Mouse (Mus musculus) embryonic facial prominence, embryonic 10.5 days (tissue): Measurements from ENCODE around the gene Rras2. TPM values are rescaled to one million over a fixed set of nuclear protein-coding genes. Genes with fewer than 3 reads are reported as not detected.

Experiments used
- DNase-seq: peaks from one replicate; pipeline ENCODE4 v3.0.0-alpha.2; 2017; ENCODE audit warnings: low spot score
- H3K27ac ChIP-seq: fragments of 300-500 bp; sonication (generic); replicated peaks from 2 replicates; pipeline ENCODE4 v1.5.1; 2016; ENCODE audit warnings: mild to moderate bottlenecking
- H3K27me3 ChIP-seq: fragments of 300-500 bp; sonication (generic); replicated peaks from 2 replicates; pipeline ENCODE4 v1.6.1; 2016; ENCODE audit warnings: low read depth, mild to moderate bottlenecking; ENCODE audit not compliant: poor library complexity, severe bottlenecking
- H3K36me3 ChIP-seq: fragments of 300-500 bp; sonication (generic); replicated peaks from 2 replicates; pipeline ENCODE4 v1.6.1; 2016; ENCODE audit warnings: mild to moderate bottlenecking, moderate library complexity
- H3K4me1 ChIP-seq: fragments of 300-500 bp; sonication (generic); 2 replicates; pipeline ENCODE4 v1.6.1; 2016
- H3K4me3 ChIP-seq: fragments of 300-500 bp; sonication (generic); 2 replicates; pipeline ENCODE4 v1.5.1; 2016; ENCODE audit warnings: mild to moderate bottlenecking, moderate library complexity
- H3K9me3 ChIP-seq: fragments of 300-500 bp; sonication (generic); 2 replicates; pipeline ENCODE4 v1.6.1; 2016; ENCODE audit warnings: mild to moderate bottlenecking
- WGBS: fragments of 180-500 bp; shearing (Covaris S2); methylation state at CpG from one replicate; pipeline ENCODE4 v1.1.7; 2016; 5-methylcytosine and 5-hydroxymethylcytosine counted together
- polyA plus RNA-seq: library from polyadenylated mRNA; unstranded; fragments of >200 nt; fragmentation: Nextera tagmentation; extraction: Ambion mirVana; gene quantifications from 2 replicates; pipeline ENCODE4 v1.2.1, GENCODE M21; 2016

The Rras2 gene
- polyA plus RNA-seq, 1 experiment from 2014 or later, result 26.9 TPM

DNA sequence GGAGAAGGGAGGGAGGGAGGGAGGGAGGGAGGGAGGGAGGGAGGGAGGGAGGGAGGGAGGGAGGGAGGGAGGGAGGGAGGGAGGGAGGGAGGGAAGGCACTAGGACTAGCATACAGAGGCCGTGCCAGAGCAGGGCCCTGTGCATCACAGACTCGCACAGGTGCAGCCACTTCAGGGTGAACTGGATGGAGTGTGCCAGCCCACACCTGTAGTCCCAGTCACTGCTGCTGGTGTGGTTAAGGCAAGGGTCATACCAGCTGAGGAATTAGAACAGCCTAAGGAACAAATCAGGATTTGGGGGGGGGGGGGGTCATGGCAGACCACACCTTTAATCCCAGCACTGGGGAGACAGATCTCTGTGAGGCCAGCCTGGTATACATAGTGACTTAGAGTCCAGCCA is 34.5 kb downstream of the Rras2 start:
- no peak overlapping the region for H3K4me3 ChIP-seq
- no peak overlapping the region for H3K27ac ChIP-seq
- no peaks in the 10 kb centered on the region for H3K36me3 ChIP-seq
- 69% methylated on average over 2 of the region's 2 CpGs for WGBS
- no peak for DNase-seq
- peaks cover 22% of the 10 kb centered on the region for H3K4me1 ChIP-seq
- no peaks in the 10 kb centered on the region for H3K9me3 ChIP-seq
- no peaks in the 10 kb centered on the region for H3K27me3 ChIP-seq

DNA sequence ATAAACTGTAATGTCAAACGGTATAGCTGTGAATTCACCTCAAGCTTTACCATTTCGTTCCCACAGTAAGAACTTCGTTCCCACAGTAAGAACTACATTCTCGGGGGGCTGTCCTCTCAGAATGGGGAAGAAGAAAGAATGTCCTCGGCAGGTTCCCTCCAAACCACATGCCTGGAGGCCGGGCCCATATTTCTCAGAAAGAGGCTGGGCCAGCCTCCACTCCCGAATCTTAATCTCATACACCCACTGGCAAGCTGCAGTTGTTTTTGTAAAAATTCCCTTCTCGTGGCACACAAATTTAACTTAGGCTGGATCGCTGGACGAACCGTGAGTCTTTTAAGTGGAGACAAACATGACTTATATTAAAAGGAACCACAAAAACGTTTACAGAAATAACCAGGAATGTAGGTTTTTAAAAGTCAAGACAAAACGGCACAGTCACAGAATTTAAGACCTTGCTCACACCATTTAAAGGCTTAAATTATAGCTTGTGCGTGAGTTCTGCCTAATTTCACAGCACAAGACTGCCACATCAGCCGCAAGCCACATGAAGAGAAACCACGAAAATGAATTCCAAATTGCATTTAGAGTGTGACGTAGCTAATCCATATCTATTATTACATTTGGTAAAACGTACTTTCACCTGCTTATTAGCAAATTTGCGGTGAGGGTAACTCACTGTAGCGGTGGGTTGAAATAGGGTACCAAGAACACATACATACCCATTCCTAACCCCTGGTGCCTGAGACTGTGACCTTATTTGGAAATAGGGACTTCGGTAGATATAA is 35.8 kb downstream of the Rras2 start:
- no peaks in the 10 kb centered on the region for H3K36me3 ChIP-seq
- no peak overlapping the region for H3K27ac ChIP-seq
- 87% methylated on average over 21 of the region's 21 CpGs for WGBS
- peaks cover 9% of the 10 kb centered on the region for H3K4me1 ChIP-seq
- H3K27me3 ChIP-seq, result no peaks in the 10 kb centered on the region
- DNase-seq, result no peak
- no peaks in the 10 kb centered on the region for H3K9me3 ChIP-seq
- H3K4me3 ChIP-seq, result no peak overlapping the region

DNA sequence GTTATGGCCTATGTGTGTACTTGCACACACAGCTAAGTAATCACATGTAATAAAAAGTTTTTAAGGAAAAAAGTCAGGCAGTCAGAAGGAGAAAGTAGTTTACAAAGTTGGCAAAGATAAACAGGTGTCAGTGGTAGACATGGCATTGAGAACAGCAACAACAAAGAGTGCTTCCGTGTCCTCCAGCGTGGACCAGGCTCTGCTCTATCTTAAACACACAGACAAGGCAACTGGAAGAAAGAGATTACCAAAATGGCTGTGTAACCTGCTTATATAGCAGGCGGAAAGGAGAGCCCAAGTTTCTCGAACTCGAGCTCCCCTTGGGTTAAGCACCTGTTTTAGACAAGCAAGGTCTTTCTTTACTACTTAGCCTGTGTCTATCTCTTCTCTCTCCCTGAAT is 37.3 kb downstream of the Rras2 start:
- no peak overlapping the region for H3K27ac ChIP-seq
- no peaks in the 10 kb centered on the region for H3K9me3 ChIP-seq
- no peaks in the 10 kb centered on the region for H3K27me3 ChIP-seq
- no peak overlapping the region for H3K4me3 ChIP-seq
- H3K4me1 ChIP-seq, result no peaks in the 10 kb centered on the region
- no peaks in the 10 kb centered on the region for H3K36me3 ChIP-seq
- DNase-seq, result no peak
- WGBS, result 89% methylated on average over 5 of the region's 5 CpGs

DNA sequence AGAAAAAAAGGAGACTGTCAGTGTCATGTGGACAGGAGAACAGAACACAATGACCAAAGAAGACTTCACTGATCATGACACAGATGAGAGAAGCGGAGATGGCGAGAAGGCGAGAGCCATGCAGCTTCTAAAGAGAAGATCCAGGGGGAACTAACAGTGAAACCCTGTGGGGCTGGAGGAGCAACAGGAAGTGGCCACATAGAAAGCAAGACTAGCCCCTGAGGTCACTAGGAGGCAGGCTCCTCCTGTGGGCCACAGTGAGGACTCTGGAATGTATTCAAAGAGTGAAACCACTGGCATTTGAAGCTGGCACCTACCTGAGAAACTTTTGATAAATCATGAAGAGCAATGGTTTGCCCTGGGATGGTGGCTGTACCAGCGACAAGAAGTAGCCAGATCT is 38.2 kb downstream of the Rras2 start:
- no peaks in the 10 kb centered on the region for H3K27me3 ChIP-seq
- WGBS, result 92% methylated on average over 4 of the region's 4 CpGs
- no peaks in the 10 kb centered on the region; the same call in 1 of the 2 replicates for H3K4me1 ChIP-seq
- no peak for DNase-seq
- no peak overlapping the region for H3K27ac ChIP-seq
- no peaks in the 10 kb centered on the region for H3K9me3 ChIP-seq
- no peaks in the 10 kb centered on the region for H3K36me3 ChIP-seq
- no peak overlapping the region for H3K4me3 ChIP-seq

DNA sequence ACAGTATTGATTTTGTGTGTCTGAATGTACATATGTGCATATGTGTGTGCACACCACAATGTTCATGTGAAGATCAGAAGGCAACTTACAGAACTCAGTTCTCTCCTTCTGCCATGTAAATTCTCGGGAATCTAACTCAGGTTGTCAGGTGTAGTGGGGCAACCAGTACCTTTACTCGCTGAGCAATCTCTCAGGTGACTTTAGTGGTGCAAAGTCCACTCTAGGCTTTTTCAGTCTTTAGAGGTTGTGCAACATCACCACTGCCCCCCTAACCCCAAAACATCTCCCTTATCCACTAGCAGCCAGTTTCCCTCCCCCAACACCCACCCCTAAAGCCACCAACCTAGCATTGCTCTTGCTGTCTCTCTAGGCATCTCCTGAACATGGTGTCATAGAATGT is 43.0 kb downstream of the Rras2 start:
- H3K4me1 ChIP-seq, result peaks cover 24% of the 10 kb centered on the region
- H3K27ac ChIP-seq, result no peak overlapping the region
- H3K27me3 ChIP-seq, result no peaks in the 10 kb centered on the region
- H3K9me3 ChIP-seq, result no peaks in the 10 kb centered on the region
- no peak for DNase-seq
- H3K4me3 ChIP-seq, result no peak overlapping the region
- WGBS, result 93% methylated on average over 2 of the region's 2 CpGs
- no peaks in the 10 kb centered on the region for H3K36me3 ChIP-seq

DNA sequence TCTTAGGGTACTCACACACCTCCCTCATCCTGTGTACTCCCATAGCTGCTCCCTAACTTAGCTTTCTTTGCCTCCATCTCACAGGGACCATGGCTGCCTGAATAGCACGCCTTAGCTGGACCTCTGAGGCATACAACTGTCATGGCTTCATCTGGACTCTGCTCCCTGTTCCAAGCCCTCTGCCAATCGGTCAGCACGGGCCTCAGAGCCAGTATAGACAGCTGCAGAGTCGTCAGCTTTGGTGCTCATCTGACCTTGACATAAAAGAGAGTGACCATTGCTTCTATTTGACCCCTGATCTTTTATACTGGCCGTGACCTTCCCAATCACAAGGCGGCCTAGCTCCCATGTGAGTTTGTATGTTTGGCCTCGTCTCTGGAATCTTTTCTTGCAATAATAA is 43.4 kb downstream of the Rras2 start:
- WGBS, result 64% methylated on average over 7 of the region's 7 CpGs
- no peak overlapping the region for H3K4me3 ChIP-seq
- H3K4me1 ChIP-seq, result peaks cover 24% of the 10 kb centered on the region
- H3K36me3 ChIP-seq, result no peaks in the 10 kb centered on the region
- H3K27me3 ChIP-seq, result no peaks in the 10 kb centered on the region
- H3K9me3 ChIP-seq, result no peaks in the 10 kb centered on the region
- H3K27ac ChIP-seq, result no peak overlapping the region
- no peak for DNase-seq

DNA sequence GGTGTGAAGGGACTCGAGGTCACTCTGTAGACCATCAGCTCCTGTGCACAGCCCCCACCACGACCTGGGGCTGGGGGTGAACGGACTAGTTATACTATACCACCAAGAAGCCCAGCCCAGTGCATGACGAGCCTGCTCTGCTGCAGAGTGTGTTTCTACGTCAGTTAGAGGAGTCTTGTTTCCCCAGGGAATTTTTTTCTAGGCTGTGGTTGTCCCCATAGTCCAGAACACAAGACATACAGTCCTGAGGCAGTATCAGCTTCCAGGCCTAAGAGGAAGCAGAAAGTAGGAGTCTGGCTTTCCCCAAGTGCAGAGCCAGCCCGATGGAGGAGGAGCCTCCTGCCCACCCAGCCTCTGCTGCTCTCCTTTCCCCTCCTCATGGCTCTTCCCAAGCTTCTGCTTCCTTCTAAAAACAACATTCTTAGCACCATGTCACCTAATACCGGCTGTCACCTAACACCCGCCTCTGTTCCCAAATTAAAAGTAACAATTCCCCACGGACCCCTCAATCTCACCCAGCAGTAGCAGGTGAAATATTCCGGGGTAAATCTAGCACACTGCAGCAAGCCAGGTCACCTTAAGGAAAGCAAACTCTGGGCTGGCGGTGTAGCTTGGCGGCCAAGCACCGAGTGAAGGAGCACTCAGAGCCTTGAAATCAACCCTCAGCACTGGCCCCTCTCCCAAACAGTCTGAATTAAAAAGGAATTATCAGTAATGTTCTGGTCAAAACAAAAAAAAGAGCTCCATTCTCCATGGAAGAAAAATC is 45.5 kb downstream of the Rras2 start:
- DNase-seq, result peak; percentile 43

DNA sequence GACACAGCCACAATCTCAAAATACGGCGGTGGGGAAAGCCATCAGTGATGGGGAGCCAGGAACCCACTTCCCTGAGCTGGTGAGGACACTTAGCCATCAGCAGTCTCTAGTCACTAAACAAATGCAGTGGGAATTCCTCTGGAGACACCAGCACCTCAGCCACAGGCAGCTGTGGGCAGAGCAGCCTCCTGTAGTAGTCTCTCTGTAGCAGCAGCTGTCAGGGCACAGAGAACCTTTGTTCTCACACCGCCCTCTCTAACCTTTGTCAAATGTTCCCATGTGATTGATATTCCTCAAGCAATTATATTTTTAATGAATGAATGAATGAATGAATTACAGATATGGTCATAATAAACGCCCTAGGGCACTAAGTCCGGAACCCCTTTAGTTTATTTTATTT is 46.2 kb downstream of the Rras2 start:
- WGBS, result 73% methylated on average over 5 of the region's 5 CpGs
- H3K27ac ChIP-seq, result peak overlapping the region; percentile 51
- H3K4me1 ChIP-seq, result peaks cover 30% of the 10 kb centered on the region
- H3K36me3 ChIP-seq, result no peaks in the 10 kb centered on the region
- no peaks in the 10 kb centered on the region for H3K27me3 ChIP-seq
- H3K9me3 ChIP-seq, result no peaks in the 10 kb centered on the region
- DNase-seq, result no peak
- H3K4me3 ChIP-seq, result peak overlapping the region; percentile 8; the same call in 1 of the 2 replicates

More for the DNA sequence above, 45.5 kb downstream of the Rras2 start:
- Histone ChIP-seq H3K36me3 (no peaks in the 10 kb centered on the region), H3K27me3 (no peaks in the 10 kb centered on the region), H3K4me3 (peak overlapping the region; percentile 8; the same call in 1 of the 2 replicates), H3K4me1 (peaks cover 24% of the 10 kb centered on the region), H3K27ac (peak overlapping the region; percentile 51), H3K9me3 (no peaks in the 10 kb centered on the region)
- 24% methylated on average over 13 of the region's 13 CpGs for WGBS

DNA sequence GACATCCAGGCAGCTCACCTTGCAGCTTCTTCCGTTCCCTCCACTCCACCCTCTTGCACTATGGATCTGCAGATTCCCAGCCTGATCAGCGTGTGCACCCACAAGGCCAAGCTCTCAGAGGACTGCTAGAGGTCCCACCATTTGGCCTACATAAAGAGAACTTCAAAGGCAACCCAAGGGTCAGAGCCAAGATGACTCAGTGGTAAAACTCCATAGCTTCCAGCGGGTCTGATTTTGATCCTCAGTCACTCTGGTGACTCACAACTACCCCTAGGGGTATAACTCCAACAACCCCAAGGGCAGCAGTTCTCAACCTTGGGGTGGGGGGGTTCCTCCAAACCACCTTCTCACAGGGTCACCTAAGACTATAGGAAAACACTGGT is 47.1 kb downstream of the Rras2 start:
- Histone ChIP-seq H3K4me3 (no peak overlapping the region), H3K27ac (no peak overlapping the region), H3K9me3 (no peaks in the 10 kb centered on the region), H3K27me3 (no peaks in the 10 kb centered on the region), H3K4me1 (peaks cover 40% of the 10 kb centered on the region), H3K36me3 (no peaks in the 10 kb centered on the region)
- no peak for DNase-seq
- 90% methylated on average over 3 of the region's 3 CpGs for WGBS

DNA sequence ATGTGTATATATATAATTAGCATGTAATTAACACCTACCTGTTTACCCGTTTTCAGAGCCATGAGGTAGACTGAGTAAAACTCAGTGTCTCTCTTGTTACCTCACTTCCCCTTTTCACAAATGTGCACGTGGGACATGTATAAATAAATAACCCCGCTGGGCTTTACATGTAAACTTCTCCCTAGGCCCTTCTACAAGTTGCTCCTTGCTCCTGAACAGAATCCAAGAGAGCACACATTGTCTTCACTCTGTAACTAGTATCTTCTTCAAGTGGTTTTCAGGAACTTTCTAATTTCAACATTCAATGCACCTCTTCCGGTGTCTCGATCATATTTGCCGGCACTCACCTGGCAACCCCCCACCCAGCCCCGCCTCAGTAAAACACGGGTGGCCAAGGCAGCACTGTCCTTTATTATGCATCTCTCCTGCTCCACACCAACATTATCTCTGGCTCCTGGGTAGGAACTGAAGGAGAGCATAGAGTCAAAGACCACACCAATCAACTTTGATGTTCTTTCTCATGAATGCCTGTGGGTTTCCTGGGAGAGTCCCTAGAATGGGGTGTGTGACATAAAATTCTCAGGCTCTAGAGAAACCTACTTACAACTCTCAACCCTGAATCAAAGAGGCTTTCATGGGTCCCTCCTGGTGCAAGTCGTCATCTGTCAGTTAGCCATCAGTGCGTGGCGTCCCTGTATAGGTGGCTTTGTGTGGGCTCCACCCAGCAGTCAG is 47.7 kb downstream of the Rras2 start:
- Histone ChIP-seq H3K4me3 (no peak overlapping the region), H3K27ac (no peak overlapping the region), H3K9me3 (no peaks in the 10 kb centered on the region), H3K36me3 (no peaks in the 10 kb centered on the region), H3K27me3 (no peaks in the 10 kb centered on the region), H3K4me1 (peaks cover 45% of the 10 kb centered on the region)
- WGBS, result 85% methylated on average over 11 of the region's 11 CpGs
- DNase-seq, result no peak

DNA sequence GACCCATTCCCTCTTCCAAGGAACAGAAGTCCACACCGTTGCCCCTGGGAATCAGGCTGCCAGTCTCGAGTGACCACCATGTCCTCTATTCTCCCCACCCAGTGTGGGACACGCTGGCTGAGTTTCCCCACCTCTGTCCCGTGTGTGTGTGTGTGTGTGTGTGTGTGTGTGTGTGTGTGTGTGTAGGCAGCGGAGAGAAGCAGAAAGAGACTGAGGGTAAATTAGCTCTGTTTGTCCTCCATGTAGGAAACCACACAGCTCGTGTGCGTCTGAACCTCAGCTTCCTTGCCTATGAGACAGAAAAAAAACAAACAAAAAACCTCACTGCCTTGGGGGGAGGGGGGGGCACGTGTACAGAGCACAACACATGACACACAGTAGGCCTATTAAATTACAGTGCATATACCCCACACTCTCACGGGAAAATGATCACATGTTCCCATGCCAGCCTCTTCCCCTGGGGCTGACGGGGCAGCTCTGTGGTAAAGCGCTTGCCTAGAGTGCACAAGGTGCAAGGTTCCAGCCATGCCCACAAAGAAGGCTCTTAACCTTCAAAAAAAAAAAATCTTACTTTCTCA is 48.5 kb downstream of the Rras2 start:
- H3K27me3 ChIP-seq, result no peaks in the 10 kb centered on the region
- no peak overlapping the region for H3K27ac ChIP-seq
- H3K4me3 ChIP-seq, result no peak overlapping the region
- 76% methylated on average over 11 of the region's 11 CpGs for WGBS
- H3K36me3 ChIP-seq, result no peaks in the 10 kb centered on the region
- H3K4me1 ChIP-seq, result peaks cover 52% of the 10 kb centered on the region
- H3K9me3 ChIP-seq, result no peaks in the 10 kb centered on the region
- DNase-seq, result no peak

DNA sequence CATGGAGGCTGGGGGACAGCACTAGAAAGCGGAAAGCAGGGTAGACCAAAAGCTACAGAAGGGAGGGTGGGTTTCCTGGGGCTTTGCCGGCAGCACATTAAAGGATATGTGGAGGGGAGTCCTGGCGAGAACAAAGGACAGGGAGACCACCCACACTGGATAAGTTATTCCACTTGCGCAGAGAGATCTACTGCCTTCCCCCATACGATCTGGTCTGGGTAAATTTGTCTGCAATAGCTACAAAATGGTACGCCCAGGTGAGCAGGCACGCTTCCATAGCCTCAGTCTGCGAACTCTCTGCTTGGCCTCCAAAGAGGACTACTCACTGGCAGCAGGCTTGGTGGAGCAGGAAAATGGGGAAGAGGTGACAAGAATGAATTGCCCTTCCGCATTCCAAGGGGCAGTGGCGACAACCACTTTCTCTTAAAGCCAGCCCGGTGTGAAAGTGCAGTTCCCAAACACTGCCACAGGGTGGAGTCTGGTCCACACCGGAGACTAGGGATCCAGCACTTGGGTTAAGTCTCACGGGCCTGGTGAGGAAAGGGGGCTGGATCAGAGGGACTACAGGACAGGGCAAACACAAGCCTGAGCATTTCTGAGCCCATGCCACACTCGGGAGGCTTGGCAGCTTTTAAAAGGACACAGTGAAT is 50.9 kb downstream of the Rras2 start:
- Histone ChIP-seq H3K4me1 (peaks cover 45% of the 10 kb centered on the region), H3K27me3 (no peaks in the 10 kb centered on the region), H3K27ac (peak overlapping the region; percentile 74), H3K9me3 (no peaks in the 10 kb centered on the region), H3K36me3 (no peaks in the 10 kb centered on the region), H3K4me3 (peak overlapping the region; percentile 49)
- DNase-seq, result peak; percentile 85
- WGBS, result 7% methylated on average over 14 of the region's 14 CpGs
